Mouse (Mus musculus) layer of hippocampus, adult 8-10 months (tissue): Measurements from ENCODE around the gene Tmem206. TPM values are rescaled to one million over a fixed set of nuclear protein-coding genes. Genes with fewer than 3 reads are reported as not detected.

Source experiments
- DNase-seq, 2 experiments: peaks; one replicate each; pipeline ENCODE4 v3.0.0; 2022; ENCODE audit warnings: low spot score in 2 of 2
- total RNA-seq, 4 experiments: library from RNA; stranded (reverse); gene quantifications; 2 replicates each; pipeline ENCODE4 v1.2.4; 2022

Gene Tmem206
- total RNA-seq: 10 to 100 TPM in 3 of 4 experiments, 1 to 10 TPM in 1; 9.0 to 15.2 (median 11.7) TPM

- peak; percentile 89 to 94 for DNase-seq
Observed at GRCm38 (mm10) chr1:191325726-191326232, at the start of gene Tmem206. Gene Tmem206, plus strand, starts transcription at chr1:191325912.

DNA sequence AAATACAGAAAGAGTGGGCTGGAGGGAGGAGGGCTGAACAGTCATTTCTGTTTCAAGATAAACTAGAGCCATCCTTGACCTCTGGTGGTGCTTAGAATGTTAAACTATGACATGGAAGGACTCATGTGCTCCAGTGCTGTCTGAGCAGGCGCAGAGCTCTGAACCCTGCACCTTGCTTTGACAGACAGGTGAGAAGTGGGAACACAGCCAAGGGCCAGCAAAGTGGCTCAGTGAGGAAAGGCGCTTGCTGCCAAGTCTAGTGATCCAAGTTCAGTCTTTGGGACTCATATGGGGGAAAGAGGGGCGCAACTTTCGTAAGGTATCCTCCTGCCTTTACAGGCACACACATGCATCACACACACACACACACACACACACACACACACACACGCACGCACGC is 49.5 kb upstream of the Tmem206 start:
- DNase-seq: no peak

DNA sequence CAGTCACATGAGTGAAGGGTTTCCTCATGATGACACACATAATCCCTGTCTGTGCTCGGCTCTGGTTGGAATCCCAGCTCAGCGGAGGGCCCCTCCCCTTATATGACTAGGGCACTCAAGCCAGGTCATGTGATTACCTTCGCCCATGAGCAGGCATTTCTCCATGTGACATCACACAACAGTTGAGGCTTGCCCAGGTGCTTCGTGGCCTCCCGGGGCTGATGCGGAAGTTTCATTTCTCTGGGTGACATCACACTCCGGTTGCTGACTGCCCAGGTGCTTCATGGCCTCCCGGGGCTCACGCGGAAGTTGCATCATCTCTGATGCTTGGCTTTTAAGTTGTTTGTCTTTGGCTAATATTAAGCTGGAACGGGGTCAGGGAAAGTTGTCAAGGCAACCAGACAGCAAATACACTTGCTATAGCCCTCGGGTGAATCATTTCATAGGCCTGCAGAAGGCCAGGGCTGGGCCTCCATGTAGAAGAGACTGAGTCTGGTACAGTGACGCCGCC is 48.1 kb upstream of the Tmem206 start:
- DNase-seq: no peak

- DNase-seq: no peak
Observed at GRCm38 (mm10) chr1:191278324-191278723, 47.4 kb upstream of the Tmem206 start.

DNA sequence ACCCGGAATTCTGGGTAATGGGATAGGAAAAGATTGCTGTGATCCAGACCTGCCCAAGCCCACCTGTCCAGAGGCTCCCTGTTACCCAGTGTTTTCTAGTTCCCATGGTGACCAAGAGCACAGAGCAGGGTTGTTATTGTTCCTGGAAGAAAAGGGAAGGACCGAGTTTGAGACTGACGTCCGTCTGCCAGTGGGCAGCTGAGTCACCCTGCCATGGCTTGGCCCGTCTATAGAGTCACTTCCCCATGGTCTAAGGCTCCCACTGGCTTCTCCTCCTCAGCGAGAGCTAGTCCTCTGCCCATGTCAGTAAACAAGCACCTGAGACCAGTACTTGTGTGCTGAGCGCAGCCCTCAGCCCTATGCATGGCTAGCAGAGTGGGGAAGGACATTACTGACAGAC is 44.5 kb upstream of the Tmem206 start:
- no peak for DNase-seq

DNA sequence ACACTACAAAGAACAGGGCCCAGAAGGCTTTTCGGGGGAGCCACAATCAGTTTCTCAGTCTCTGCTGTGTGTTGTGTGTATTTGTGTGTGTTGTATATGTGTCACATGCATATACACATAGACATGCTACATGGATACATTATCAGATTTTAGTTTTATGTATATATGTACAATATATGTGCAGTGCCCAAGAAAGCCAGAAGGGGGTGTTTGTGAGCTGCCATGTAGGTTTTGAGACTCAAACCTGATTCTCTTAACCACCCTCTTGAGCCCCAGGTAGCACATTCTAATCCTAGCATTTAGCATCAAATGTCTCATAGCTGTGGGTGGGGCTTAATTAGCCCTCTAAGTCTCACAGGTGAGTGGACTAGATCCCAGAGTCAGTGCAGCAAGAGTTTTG is 43.4 kb upstream of the Tmem206 start:
- no peak for DNase-seq

GRCm38 (mm10) chr1:191283110-191284040 is 42.3 kb upstream of the Tmem206 start:
- no peak for DNase-seq

DNA sequence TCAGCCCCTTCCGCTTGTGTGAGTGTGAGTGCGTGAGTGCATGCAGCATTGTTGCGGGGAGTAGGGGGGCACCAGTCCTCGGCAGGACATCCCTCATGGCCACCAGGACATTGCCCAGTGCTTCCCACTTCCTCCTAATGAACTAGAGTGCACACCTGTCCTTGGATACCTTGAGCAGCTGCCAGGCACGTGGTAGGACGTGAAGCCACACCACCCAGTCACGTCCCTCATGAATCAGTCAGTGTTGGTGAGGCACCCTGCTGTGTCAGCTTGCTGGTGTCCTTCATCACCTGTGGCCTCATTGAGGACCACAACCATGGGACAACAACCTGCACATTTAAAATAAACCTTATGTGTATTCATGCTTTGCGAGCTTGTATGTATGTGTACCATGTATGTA is 41.2 kb upstream of the Tmem206 start:
- no peak for DNase-seq

DNA sequence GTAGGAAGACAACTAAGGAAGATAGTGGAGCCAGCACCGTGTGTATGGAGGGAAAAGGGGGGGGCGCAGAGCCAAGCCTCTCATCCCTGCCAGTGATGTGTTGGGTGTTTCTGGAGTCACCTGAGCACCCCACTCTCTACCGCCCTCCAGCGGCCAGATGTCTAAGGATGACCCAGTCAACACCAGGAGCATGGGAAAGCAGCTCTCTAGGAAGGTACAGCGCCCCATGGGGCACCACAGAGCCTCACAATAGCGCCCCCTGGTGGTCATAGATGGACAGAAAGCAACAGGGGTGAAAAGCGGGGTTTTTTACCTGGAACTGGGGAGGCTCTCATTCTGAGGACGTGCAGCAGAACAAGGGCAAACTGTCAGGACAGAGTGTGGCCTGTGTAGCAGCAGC is 37.0 kb upstream of the Tmem206 start:
- DNase-seq: no peak

DNA sequence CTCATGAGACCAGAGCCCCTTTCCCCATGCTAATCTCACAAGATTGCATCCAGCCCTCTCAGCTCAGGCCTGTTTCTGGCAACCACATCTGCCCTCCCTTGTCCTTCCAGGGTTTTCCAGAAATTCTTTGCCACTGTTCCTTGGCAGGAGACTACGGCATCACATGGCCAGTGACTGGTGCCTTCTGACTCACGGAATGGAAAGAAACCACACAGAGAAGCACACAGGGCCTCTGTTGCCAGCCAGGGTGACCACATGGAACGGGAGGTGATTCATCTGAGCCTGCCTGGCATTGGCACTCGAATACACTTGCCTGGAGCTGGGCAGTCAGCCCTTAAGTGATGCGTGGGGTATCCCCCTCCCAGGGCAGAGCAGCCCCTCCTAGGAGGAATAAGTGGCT is 33.4 kb upstream of the Tmem206 start:
- DNase-seq: peak; percentile 62 to 78

DNA sequence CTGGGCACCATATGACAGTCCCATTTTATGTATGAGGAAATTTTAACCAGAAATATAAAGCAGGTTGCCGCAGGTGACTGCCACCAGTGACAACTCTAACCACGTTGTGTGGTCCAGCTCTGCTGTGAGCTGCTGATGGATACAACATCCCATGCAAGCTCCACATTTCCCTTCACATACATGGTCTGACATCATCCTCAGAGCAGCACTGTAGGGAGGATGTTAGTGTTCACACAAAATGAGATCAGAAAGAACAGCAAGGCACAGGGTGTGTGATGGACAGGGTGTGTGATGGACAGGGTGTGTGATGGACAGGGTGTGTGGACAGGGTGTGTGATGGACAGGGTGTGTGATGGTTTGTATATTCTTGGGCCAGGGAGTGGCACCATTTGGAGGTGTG is 32.7 kb upstream of the Tmem206 start:
- DNase-seq: no peak

- no peak for DNase-seq
Observed at GRCm38 (mm10) chr1:191293996-191294795, 31.5 kb upstream of the Tmem206 start.

- no peak for DNase-seq
Observed at GRCm38 (mm10) chr1:191295784-191296183, 29.9 kb upstream of the Tmem206 start.

DNA sequence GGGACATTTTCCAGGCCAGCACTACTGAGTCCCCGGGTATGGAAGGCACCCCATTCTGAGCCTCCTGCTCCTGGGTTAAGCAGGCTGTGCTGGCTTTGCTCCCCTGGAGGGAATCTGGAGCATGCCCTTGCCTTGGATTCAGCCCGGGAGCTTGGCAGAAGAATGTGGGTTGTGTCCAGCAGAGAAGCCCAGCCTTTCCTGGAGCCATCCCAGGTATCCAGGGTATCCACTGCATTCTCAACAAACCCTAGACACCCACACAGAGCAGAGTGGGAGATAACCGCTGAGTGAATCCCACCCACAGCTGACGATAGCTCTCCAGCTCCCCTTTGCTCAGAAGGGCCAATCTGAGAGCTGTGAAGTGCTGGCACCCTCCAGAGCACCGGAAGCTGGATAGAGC is 29.3 kb upstream of the Tmem206 start:
- peak in 1 of 2 experiments; percentile 30 for DNase-seq

DNA sequence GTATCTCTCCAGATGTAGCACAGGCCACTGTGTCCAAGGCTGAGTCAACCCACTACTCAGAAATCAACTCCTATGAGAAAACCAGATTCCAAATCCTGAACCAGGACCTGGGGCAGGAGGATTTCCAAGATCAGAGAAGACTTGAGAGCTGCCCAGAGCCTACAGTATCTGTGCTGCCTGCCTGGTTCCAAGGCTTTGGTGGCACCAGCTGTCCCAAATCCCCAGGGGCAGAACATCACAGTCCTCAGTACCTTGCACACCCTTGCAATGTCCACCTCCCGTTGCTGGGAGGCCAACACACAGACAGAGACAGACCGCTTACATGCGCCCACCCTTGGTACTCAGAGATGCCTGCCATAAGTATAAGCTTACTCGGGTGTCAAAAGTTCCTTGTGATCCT is 27.4 kb upstream of the Tmem206 start:
- DNase-seq: no peak

GRCm38 (mm10) chr1:191299215-191299942 is 26.3 kb upstream of the Tmem206 start:
- DNase-seq: no peak

DNA sequence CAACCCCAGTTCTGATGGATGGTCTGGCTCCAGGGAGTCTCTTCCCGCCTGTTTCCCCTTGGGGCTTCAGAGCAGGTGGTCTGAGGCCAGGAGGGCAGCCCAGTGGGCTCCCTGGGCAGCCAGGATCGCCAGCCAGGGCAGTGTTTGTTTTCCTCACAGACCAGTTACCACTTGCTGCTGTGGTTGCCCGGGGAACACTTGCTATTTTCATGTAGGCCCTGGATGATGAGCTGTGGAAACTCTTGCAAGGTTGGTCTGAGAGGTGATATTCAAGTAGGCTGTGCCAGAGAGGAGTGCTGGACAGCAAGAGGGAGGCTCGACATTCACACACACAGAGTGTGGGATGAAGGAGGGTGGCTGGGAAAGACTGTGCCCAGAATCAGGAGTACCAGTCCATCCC is 23.8 kb upstream of the Tmem206 start:
- DNase-seq: no peak

GRCm38 (mm10) chr1:191303736-191304135 is 22.0 kb upstream of the Tmem206 start:
- DNase-seq: no peak

- no peak for DNase-seq
Observed at GRCm38 (mm10) chr1:191304216-191304615, 21.5 kb upstream of the Tmem206 start.

DNA sequence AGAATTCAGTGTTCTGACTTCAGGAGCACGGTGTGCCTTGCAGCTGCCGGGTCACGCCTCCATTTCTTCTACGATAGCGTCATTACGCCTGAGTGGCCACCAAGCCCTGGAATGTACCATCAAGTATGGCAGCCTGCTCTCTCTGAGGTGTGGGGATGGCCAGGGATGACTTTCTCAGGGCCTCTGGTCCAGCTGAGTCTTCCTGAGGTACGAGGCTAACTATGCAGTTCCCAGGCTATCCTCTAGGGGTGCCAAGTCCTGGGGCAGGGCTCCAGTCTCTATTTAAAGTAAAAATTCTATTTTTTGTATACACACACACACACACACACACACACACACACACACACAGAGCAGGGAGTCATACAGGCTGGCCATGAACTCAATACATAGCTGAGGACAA is 20.1 kb upstream of the Tmem206 start:
- DNase-seq: no peak

- no peak for DNase-seq
Observed at GRCm38 (mm10) chr1:191306316-191306715, 19.4 kb upstream of the Tmem206 start.
